Mouse (Mus musculus) heart, adult 2 months (tissue): ENCODE results near the gene Ddx31.

Experiments used
- CTCF ChIP-seq: fragments of 200-600 bp; IDR thresholded peaks from 2 replicates; pipeline ENCODE4 v1.8.1; 2022; ENCODE audit warnings: antibody characterized with exemption, mild to moderate bottlenecking, moderate library complexity
- POLR2A ChIP-seq: fragments of 200-500 bp; IDR thresholded peaks from 2 replicates; pipeline ENCODE4 v1.6.1; 2011; ENCODE audit warnings: mild to moderate bottlenecking, low read depth, low read length, control low read depth; ENCODE audit not compliant: insufficient read depth

GRCm38 (mm10) chr2:28839501-28840221 lies 545 bp upstream of the Ddx31 start:
- TF ChIP-seq CTCF = no peak
- no peak for TF ChIP-seq POLR2A
